Mouse (Mus musculus): ENCODE results near the gene Kdm4a. TPM values are rescaled to one million over a fixed set of nuclear protein-coding genes. Genes with fewer than 3 reads are reported as not detected.

Kdm4a gene
- polyA plus RNA-seq, 1 experiment = not detected

- Histone ChIP-seq H3K4me3 (ENCODE audit: insufficient read depth, low read depth, low read length) (no peak overlapping the region), H3K4me1 (ENCODE audit: control insufficient read depth, insufficient read depth, low read length) (peaks cover 18% of the 10 kb centered on the region), H3K27ac (ENCODE audit: insufficient read depth, low read depth, low read length) (no peak overlapping the region)
- 92% methylated on average over 10 of the region's 10 CpGs for WGBS
- TF ChIP-seq CTCF (IDR thresholded peaks at IDR 0.05; ENCODE audit: insufficient read depth, low read depth, low read length) (no peak), POLR2A (IDR thresholded peaks at IDR 0.05; ENCODE audit: insufficient read depth, low read depth, low read length) (no peak)
Measured at GRCm38 (mm10) chr4:118137311-118137710, 42.5 kb downstream of the Kdm4a start.

GRCm38 (mm10) chr4:118135414-118135813 lies 44.4 kb downstream of the Kdm4a start:
- TF ChIP-seq CTCF (IDR thresholded peaks at IDR 0.05; ENCODE audit: insufficient read depth, low read depth, low read length) (no peak), POLR2A (IDR thresholded peaks at IDR 0.05; ENCODE audit: insufficient read depth, low read depth, low read length) (no peak)
- peak overlapping the region; percentile 42 for H3K27ac ChIP-seq (ENCODE audit: insufficient read depth, low read depth, low read length)
- WGBS = 86% methylated on average over 1 of the region's 1 CpGs

GRCm38 (mm10) chr4:118134485-118135365 lies 45.1 kb downstream of the Kdm4a start, which contains the start of gene St3gal3:
Gene St3gal3 (minus strand): TSS chr4:118134914.
- peak within 1 kb of the TSS; percentile 88 for H3K4me3 ChIP-seq (ENCODE audit: insufficient read depth, low read depth, low read length)
- WGBS = under 1% methylated on average over 79 of the region's 84 CpGs
- peak; percentile 63 for TF ChIP-seq POLR2A (IDR thresholded peaks at IDR 0.05; ENCODE audit: insufficient read depth, low read depth, low read length)
- no peak for TF ChIP-seq CTCF (IDR thresholded peaks at IDR 0.05; ENCODE audit: insufficient read depth, low read depth, low read length)
- peak within 1 kb of the TSS; percentile 42 for H3K27ac ChIP-seq (ENCODE audit: insufficient read depth, low read depth, low read length)
- H3K4me1 ChIP-seq (ENCODE audit: control insufficient read depth, insufficient read depth, low read length) = peaks cover 22% of the 10 kb centered on the region

More at GRCm38 (mm10) chr4:118135414-118135813, 44.4 kb downstream of the Kdm4a start:
- Histone ChIP-seq H3K4me1 (ENCODE audit: control insufficient read depth, insufficient read depth, low read length) (peaks cover 22% of the 10 kb centered on the region), H3K4me3 (ENCODE audit: insufficient read depth, low read depth, low read length) (peak overlapping the region; percentile 88)

GRCm38 (mm10) chr4:118131329-118131728 lies 48.5 kb downstream of the Kdm4a start:
- Histone ChIP-seq H3K4me1 (ENCODE audit: control insufficient read depth, insufficient read depth, low read length) (peaks cover 9% of the 10 kb centered on the region; the same call in 1 of the 2 replicates), H3K27ac (ENCODE audit: insufficient read depth, low read depth, low read length) (no peak overlapping the region), H3K4me3 (ENCODE audit: insufficient read depth, low read depth, low read length) (no peak overlapping the region)
- WGBS = 88% methylated on average over 5 of the region's 5 CpGs
- TF ChIP-seq CTCF (IDR thresholded peaks at IDR 0.05; ENCODE audit: insufficient read depth, low read depth, low read length) = no peak
- TF ChIP-seq POLR2A (IDR thresholded peaks at IDR 0.05; ENCODE audit: insufficient read depth, low read depth, low read length) = no peak

GRCm38 (mm10) chr4:118123030-118123704 lies 56.7 kb downstream of the Kdm4a start:
- Histone ChIP-seq H3K4me3 (ENCODE audit: insufficient read depth, low read depth, low read length) (no peak overlapping the region), H3K4me1 (ENCODE audit: control insufficient read depth, insufficient read depth, low read length) (peaks cover 7% of the 10 kb centered on the region), H3K27ac (ENCODE audit: insufficient read depth, low read depth, low read length) (no peak overlapping the region)
- 81% methylated on average over 14 of the region's 14 CpGs for WGBS
- TF ChIP-seq CTCF (IDR thresholded peaks at IDR 0.05; ENCODE audit: insufficient read depth, low read depth, low read length) = no peak
- TF ChIP-seq POLR2A (IDR thresholded peaks at IDR 0.05; ENCODE audit: insufficient read depth, low read depth, low read length) = no peak

- WGBS = 37% methylated on average over 10 of the region's 10 CpGs
- no peak overlapping the region for H3K4me3 ChIP-seq (ENCODE audit: insufficient read depth, low read depth, low read length)
- no peak for TF ChIP-seq POLR2A (IDR thresholded peaks at IDR 0.05; ENCODE audit: insufficient read depth, low read depth, low read length)
- peaks cover 7% of the 10 kb centered on the region for H3K4me1 ChIP-seq (ENCODE audit: control insufficient read depth, insufficient read depth, low read length)
- H3K27ac ChIP-seq (ENCODE audit: insufficient read depth, low read depth, low read length) = no peak overlapping the region
Measured at GRCm38 (mm10) chr4:118122078-118122477, 57.8 kb downstream of the Kdm4a start.

GRCm38 (mm10) chr4:118117565-118117964 lies 62.3 kb downstream of the Kdm4a start:
- peaks cover 14% of the 10 kb centered on the region for H3K4me1 ChIP-seq (ENCODE audit: control insufficient read depth, insufficient read depth, low read length)
- H3K4me3 ChIP-seq (ENCODE audit: insufficient read depth, low read depth, low read length) = no peak overlapping the region
- no peak overlapping the region for H3K27ac ChIP-seq (ENCODE audit: insufficient read depth, low read depth, low read length)
- TF ChIP-seq POLR2A (IDR thresholded peaks at IDR 0.05; ENCODE audit: insufficient read depth, low read depth, low read length) = no peak
- no peak for TF ChIP-seq CTCF (IDR thresholded peaks at IDR 0.05; ENCODE audit: insufficient read depth, low read depth, low read length)
- WGBS = 95% methylated on average over 10 of the region's 10 CpGs

GRCm38 (mm10) chr4:118116098-118116497 lies 63.7 kb downstream of the Kdm4a start:
- H3K27ac ChIP-seq (ENCODE audit: insufficient read depth, low read depth, low read length) = no peak overlapping the region
- WGBS = 87% methylated on average over 11 of the region's 11 CpGs
- H3K4me1 ChIP-seq (ENCODE audit: control insufficient read depth, insufficient read depth, low read length) = peaks cover 13% of the 10 kb centered on the region
- TF ChIP-seq CTCF (IDR thresholded peaks at IDR 0.05; ENCODE audit: insufficient read depth, low read depth, low read length) = no peak
- TF ChIP-seq POLR2A (IDR thresholded peaks at IDR 0.05; ENCODE audit: insufficient read depth, low read depth, low read length) = no peak
- H3K4me3 ChIP-seq (ENCODE audit: insufficient read depth, low read depth, low read length) = no peak overlapping the region

- Histone ChIP-seq H3K4me3 (ENCODE audit: insufficient read depth, low read depth, low read length) (no peak overlapping the region), H3K27ac (ENCODE audit: insufficient read depth, low read depth, low read length) (no peak overlapping the region), H3K4me1 (ENCODE audit: control insufficient read depth, insufficient read depth, low read length) (peaks cover 13% of the 10 kb centered on the region)
- no peak for TF ChIP-seq POLR2A (IDR thresholded peaks at IDR 0.05; ENCODE audit: insufficient read depth, low read depth, low read length)
- WGBS = 96% methylated on average over 7 of the region's 7 CpGs
Measured at GRCm38 (mm10) chr4:118115132-118115531, 64.7 kb downstream of the Kdm4a start.
